Mouse (Mus musculus) intestine, embryonic 16.5 days (tissue): ENCODE measurements at regions not wholly inside any gene's neighbourhood (a gene's known extent, or its start where the extent isn't known, plus 50 kb on each side); places are given as distances from the start of the nearest gene placed in this dataset.
"Not testable (repeated sequence)": the region's sequence is repeated elsewhere in the genome, so short reads cannot be mapped to it uniquely, and the experiment has no call there.

ENCODE experiments used
- ATAC-seq: fragments of 200-750 bp; cut with Nextera tagmentation; 2 replicates; pipeline ENCODE4 v1.8.0; 2017; ENCODE audit warnings: moderate TSS enrichment, moderate library complexity
- H3K27ac ChIP-seq: fragments of 300-500 bp; sonication (generic); 2 replicates; pipeline ENCODE4 v1.5.1; 2014; ENCODE audit warnings: mild to moderate bottlenecking, low read length
- H3K27me3 ChIP-seq: fragments of 300-500 bp; sonication (generic); replicated peaks from 2 replicates; pipeline ENCODE4 v1.6.1; 2014; ENCODE audit warnings: low read length, control low read depth, mixed read lengths; ENCODE audit not compliant: control insufficient read depth, insufficient read depth
- H3K36me3 ChIP-seq: fragments of 300-500 bp; sonication (generic); 2 replicates; pipeline ENCODE4 v1.6.1; 2014; ENCODE audit warnings: low read length, control low read depth; ENCODE audit not compliant: control insufficient read depth, insufficient read depth
- H3K4me1 ChIP-seq: fragments of 300-500 bp; sonication (generic); 2 replicates; pipeline ENCODE4 v1.6.1; 2014; ENCODE audit warnings: low read length, control low read depth, mixed read lengths; ENCODE audit not compliant: control insufficient read depth, insufficient read depth
- H3K4me2 ChIP-seq: fragments of 300-500 bp; sonication (generic); 2 replicates; pipeline ENCODE4 v1.6.1; 2014; ENCODE audit warnings: low read depth, low read length, control low read depth
- H3K4me3 ChIP-seq: fragments of 300-500 bp; sonication (generic); 2 replicates; pipeline ENCODE4 v1.5.1; 2014; ENCODE audit warnings: mild to moderate bottlenecking, low read length
- H3K9ac ChIP-seq: fragments of 300-500 bp; sonication (generic); 2 replicates; pipeline ENCODE4 v1.6.1; 2014; ENCODE audit warnings: low read depth, low read length
- H3K9me3 ChIP-seq: fragments of 300-500 bp; sonication (generic); 2 replicates; pipeline ENCODE4 v1.6.1; 2016; ENCODE audit warnings: low read length, control low read depth; ENCODE audit not compliant: control insufficient read depth
- WGBS: fragments of 180-500 bp; shearing (Covaris S2); extraction: QIAGEN DNeasy Blood & Tissue Kit; methylation state at CpG from one replicate; pipeline ENCODE4 v1.1.7; 2014; 5-methylcytosine and 5-hydroxymethylcytosine counted together

DNA sequence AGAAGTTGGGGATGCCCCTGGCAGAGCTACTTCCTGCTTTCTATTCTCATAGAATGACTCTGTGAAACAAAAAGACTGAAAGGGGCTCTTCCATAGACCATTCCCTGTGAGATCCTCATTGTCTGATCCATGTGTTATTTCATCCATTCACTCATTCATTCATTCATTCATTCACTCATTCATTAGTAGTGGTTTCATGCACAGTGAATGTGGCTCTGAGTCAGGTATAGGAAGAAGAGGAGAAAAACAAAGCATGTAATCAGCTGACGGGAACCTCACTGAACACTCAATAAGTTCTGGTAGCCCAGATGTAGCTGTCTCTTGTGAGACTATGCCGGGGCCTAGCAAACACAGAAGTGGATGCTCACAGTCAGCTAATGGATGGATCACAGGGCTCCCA is 217.0 kb downstream of the Gm31371 start:
- H3K9me3 ChIP-seq, ATAC-seq, H3K4me3 ChIP-seq, H3K36me3 ChIP-seq, H3K4me1 ChIP-seq, H3K4me2 ChIP-seq, H3K9ac ChIP-seq, H3K27me3 ChIP-seq, H3K27ac ChIP-seq: not testable (repeated sequence)
- 89% methylated on average over 2 of the region's 2 CpGs for WGBS

DNA sequence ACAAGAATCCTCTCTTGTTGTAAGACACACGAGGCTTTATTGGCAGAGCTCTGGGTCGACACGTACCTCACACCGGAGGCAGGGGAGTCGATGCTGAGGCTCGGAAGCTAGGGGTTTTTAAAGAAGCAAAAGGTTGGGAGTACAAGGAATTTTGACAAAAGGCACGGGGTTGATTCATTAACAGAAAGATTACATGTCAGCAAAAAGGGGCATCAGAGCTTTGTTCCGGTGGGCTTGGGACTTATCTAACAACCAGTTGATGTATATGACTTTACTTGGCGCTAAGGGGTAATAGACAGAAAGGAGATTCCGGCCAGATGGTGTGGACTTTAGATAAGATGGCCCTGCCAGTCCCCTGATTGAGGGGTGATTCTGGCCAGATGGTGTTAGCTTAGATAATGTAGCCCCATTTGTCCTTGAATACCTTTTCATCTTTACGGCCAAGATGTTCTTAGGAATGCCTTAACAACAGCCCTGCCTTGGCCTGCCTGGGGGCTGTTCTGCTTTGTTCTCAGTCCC is 218.3 kb downstream of the Gm31371 start:
- H3K4me2 ChIP-seq, H3K27ac ChIP-seq, ATAC-seq, H3K9ac ChIP-seq, H3K4me1 ChIP-seq, H3K4me3 ChIP-seq, H3K9me3 ChIP-seq, H3K27me3 ChIP-seq, H3K36me3 ChIP-seq: not testable (repeated sequence)
- 94% methylated on average over 9 of the region's 11 CpGs for WGBS

DNA sequence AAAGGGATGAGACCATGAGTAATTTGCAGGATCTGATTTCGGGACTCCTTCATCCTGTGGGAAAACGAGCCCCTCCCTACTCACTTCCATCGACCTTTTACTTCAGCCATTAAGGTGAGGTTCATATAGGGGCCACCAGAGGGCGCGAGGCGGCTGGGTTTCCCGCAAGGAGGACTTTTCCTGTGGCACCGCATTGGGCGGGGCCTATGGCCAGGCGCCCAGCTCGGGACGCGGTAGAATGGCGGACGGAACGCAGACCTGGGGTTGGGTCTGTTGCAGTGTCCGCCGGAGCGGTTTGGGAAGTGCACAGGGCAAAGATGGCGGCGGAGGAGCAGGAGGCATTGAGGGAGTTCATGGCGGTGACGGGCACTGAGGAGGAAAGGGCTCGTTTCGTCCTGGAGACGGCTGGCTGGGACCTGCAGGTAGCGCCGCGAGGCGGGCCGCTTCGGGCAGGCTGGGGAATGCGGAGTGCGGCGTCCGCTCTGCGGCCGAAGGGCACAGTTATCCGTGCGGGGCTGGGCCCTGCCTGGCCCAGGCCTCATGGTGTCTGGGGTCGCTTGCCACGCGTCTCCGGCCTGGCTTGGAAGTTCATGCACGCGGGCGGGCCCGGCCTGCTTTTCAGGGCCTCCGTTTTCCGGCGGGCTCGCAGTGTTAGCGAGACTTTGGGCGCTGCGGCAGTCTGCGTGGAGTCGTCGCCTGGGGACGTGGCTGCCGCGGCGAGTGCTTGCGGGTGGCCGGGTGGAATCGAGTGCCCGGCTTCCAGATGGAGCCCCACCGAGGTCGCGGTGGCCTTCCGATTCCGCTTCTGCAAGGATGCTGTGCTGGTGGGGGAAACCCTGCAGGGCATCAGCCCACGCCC is 219.1 kb downstream of the Gm31371 start:
- H3K4me3 ChIP-seq, result peak overlapping the region; percentile 57
- peak overlapping the region; percentile 63 for H3K27ac ChIP-seq
- WGBS, result 8% methylated on average over 58 of the region's 72 CpGs
- not testable (repeated sequence) for H3K36me3 ChIP-seq, H3K27me3 ChIP-seq, H3K9me3 ChIP-seq, H3K4me2 ChIP-seq, H3K4me1 ChIP-seq
- peak; percentile 100 for ATAC-seq
- H3K9ac ChIP-seq, result peak overlapping the region; percentile 82

DNA sequence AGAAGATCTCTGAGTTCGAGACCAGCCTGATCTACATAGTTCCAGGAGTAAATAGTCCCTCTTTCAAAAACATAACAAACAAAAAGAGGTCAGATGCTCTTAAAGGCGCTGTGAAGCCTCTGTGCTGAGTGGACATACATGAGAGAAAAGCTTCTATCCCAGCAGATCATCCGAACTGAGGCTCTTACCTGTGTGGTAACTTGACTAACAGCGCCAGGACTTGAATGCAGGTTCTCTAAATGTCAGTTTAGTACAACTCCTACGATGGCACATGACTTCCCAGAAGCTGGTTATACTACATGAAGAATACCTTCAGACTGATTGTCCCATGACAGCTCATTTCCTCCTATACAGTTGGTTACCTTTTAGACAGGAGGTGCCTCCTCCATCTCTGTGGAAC is 220.4 kb downstream of the Gm31371 start:
- not testable (repeated sequence) for H3K27me3 ChIP-seq, H3K36me3 ChIP-seq, H3K4me3 ChIP-seq, H3K4me1 ChIP-seq, H3K9me3 ChIP-seq, H3K9ac ChIP-seq, H3K27ac ChIP-seq, H3K4me2 ChIP-seq, ATAC-seq
- WGBS, result 88% methylated on average over 5 of the region's 5 CpGs

DNA sequence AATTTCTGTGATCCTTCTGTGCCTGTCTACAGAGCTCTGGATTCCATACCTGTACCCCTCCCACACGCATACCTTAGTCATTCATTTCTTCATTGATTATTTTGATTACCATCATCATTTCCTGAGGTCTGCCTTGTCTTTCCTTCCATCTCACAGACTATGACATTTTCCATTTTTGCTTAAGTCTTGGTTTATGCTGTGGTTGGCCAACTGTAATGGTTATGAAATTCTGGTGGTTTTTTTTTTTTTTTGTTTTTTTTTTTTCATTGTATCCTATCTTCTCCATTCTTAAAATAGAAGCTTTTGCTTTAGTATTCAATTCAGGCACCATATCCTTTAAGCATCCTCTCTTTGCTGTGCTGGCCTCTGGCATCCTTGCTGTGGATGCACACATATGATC is 227.4 kb downstream of the Gm15319 start:
- H3K4me2 ChIP-seq, H3K9ac ChIP-seq, H3K27ac ChIP-seq, ATAC-seq, H3K36me3 ChIP-seq, H3K4me3 ChIP-seq, H3K27me3 ChIP-seq, H3K4me1 ChIP-seq, H3K9me3 ChIP-seq: not testable (repeated sequence)
- WGBS, result no CpG with 5 or more reads among the region's 1 CpGs

DNA sequence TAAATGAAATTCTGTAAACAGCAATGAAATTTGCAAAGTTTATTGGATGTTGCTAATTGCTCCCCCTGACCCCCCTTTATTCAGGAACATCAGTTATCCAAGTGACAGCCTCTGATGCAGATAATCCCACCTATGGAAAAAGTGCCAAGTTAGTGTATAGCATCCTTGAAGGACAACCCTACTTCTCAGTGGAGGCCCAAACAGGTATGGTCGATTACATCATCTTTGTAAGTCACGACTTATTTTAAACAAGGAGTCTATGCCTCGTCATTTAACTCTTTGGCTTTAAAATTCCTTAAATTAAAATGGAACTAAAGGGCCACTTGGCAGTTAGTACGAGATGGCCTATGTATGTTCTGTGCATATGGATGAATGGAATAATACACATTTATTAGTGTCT is 217.6 kb downstream of the Gm15319 start:
- H3K4me1 ChIP-seq, H3K4me3 ChIP-seq, H3K27ac ChIP-seq, H3K27me3 ChIP-seq, H3K9ac ChIP-seq, H3K4me2 ChIP-seq, H3K9me3 ChIP-seq, H3K36me3 ChIP-seq, ATAC-seq: not testable (repeated sequence)
- 82% methylated on average over 4 of the region's 4 CpGs for WGBS

DNA sequence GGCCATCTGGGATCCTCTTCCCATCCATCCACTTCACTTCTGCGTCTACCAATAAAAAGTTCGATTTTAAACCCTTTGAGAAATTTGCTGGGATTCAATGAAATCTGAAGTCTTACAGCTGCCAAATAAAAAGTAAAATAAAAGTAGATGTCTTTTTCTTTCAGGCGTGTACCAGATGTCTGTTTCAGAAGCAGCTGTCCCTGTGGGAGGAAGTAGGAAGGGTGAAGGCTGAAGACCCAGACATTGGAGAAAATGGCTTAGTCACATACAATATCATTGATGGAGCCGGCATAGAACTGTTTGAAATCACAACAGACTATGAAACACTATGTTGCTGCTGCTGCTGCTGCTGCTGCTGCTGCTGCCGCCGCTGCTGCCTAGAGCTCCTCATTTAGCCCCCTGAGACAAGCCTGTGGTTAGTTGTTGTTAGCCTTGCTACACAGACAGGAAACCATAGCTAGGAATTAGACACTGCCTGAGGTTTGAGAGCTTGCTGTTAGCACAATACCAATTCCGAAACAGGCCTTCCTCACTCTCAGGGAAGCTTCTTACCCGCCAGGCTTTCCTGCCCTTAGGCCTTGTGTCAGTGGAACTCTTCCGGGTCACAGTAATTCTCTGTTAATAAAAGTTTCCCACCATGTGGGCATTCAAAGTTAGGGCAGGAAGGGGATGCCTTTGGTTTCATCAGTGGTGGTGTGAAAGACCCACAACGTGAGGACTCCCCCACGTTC is 211.5 kb downstream of the Gm15319 start:
- not testable (repeated sequence) for H3K27me3 ChIP-seq, H3K36me3 ChIP-seq, H3K9me3 ChIP-seq, ATAC-seq, H3K4me3 ChIP-seq, H3K4me2 ChIP-seq, H3K27ac ChIP-seq, H3K9ac ChIP-seq, H3K4me1 ChIP-seq
- WGBS, result 88% methylated on average over 6 of the region's 11 CpGs

DNA sequence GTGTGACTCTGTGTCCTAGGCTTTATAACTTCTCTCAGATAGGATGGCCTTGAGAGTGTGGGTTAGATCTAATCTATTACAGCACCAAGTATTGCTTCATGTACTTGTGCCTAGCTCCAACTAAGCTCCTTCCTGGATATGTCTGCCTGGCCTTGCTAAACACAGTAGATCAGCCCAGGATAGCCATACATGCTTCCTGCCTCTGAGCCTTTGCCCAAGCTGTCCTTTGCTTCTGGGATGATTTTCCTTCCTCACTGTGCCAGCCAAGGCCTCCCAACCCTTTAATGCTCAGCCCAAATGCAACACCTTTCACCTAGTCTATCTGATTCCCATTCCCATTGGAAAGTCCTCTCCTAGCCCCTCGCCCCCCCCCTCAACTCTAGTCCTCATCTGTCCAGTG is 208.9 kb downstream of the Gm15319 start:
- not testable (repeated sequence) for H3K9me3 ChIP-seq, ATAC-seq, H3K36me3 ChIP-seq, H3K27ac ChIP-seq, H3K4me3 ChIP-seq, H3K27me3 ChIP-seq, H3K4me1 ChIP-seq, H3K9ac ChIP-seq, H3K4me2 ChIP-seq
- 91% methylated on average over 1 of the region's 1 CpGs for WGBS
